Mouse (Mus musculus) kidney, adult 2 months (tissue): ENCODE data around the gene Trim11. TPM values are rescaled to one million over a fixed set of nuclear protein-coding genes. Genes with fewer than 3 reads are reported as not detected.

Experiments
- DNase-seq: peaks from one replicate; pipeline ENCODE4 v3.0.0; 2021
- H3K27ac ChIP-seq: fragments of 200-500 bp; 2 replicates; pipeline ENCODE4 v1.5.1; 2012; ENCODE audit warnings: low read depth, low read length, control low read depth, inconsistent platforms; ENCODE audit not compliant: insufficient read depth
- H3K27me3 ChIP-seq: fragments of 200-500 bp; replicated peaks from 2 replicates; pipeline ENCODE4 v1.6.1; 2012; ENCODE audit warnings: mild to moderate bottlenecking, moderate library complexity, low read length, inconsistent platforms; ENCODE audit not compliant: control insufficient read depth, insufficient read depth
- H3K36me3 ChIP-seq: fragments of 200-500 bp; 2 replicates; pipeline ENCODE4 v1.6.1; 2012; ENCODE audit warnings: mild to moderate bottlenecking, moderate library complexity, low read length, inconsistent platforms; ENCODE audit not compliant: control insufficient read depth, insufficient read depth
- H3K4me1 ChIP-seq: fragments of 200-500 bp; 2 replicates; pipeline ENCODE4 v1.6.1; 2011; ENCODE audit warnings: low read length; ENCODE audit not compliant: control insufficient read depth, insufficient read depth
- H3K4me3 ChIP-seq: fragments of 200-500 bp; 2 replicates; pipeline ENCODE4 v1.5.1; 2011; ENCODE audit warnings: mild to moderate bottlenecking, low read depth, low read length, control low read depth; ENCODE audit not compliant: insufficient read depth
- CTCF ChIP-seq: fragments of 200-500 bp; conservative IDR thresholded peaks from 2 replicates; pipeline ENCODE4 v1.5.1; 2011; ENCODE audit warnings: low read depth, mild to moderate bottlenecking, control low read depth, low read length, moderate library complexity, mixed read lengths; ENCODE audit not compliant: insufficient read depth, insufficient read length
- POLR2A ChIP-seq: fragments of 200-500 bp; IDR thresholded peaks from one replicate; pipeline ENCODE4 v1.6.1; 2011; ENCODE audit warnings: low read depth, low read length, control low read depth
- WGBS: fragments of 180-500 bp; shearing (Covaris S2); methylation state at CpG from one replicate; pipeline ENCODE4 v1.1.7; 2018; 5-methylcytosine and 5-hydroxymethylcytosine counted together
- polyA plus RNA-seq: library from polyadenylated mRNA; depleted of rRNA; stranded (reverse); fragments of >200 nt; gene quantifications from 2 replicates; pipeline ENCODE4 v1.2.3, GENCODE M21; 2012

The Trim11 gene
- polyA plus RNA-seq, 1 experiment, result 19.4 TPM

- no peaks in the 10 kb centered on the region for H3K36me3 ChIP-seq
- H3K27ac ChIP-seq, result no peak overlapping the region
- no peaks in the 10 kb centered on the region for H3K27me3 ChIP-seq
- no peak for DNase-seq
- WGBS, result 81% methylated on average over 9 of the region's 9 CpGs
- no peak overlapping the region for H3K4me3 ChIP-seq
- TF ChIP-seq CTCF (no peak), POLR2A (no peak)
- no peaks in the 10 kb centered on the region; the same call in 1 of the 2 replicates for H3K4me1 ChIP-seq
These were observed 17.3 kb downstream of the Trim11 start for GRCm38 (mm10) chr11:58995061-58995806.

- DNase-seq, result no peak
- Histone ChIP-seq H3K27me3 (no peaks in the 10 kb centered on the region), H3K36me3 (no peaks in the 10 kb centered on the region), H3K4me3 (no peak overlapping the region), H3K27ac (no peak overlapping the region), H3K4me1 (no peaks in the 10 kb centered on the region; the same call in 1 of the 2 replicates)
- 46% methylated on average over 12 of the region's 12 CpGs for WGBS
- no peak for TF ChIP-seq POLR2A
- TF ChIP-seq CTCF, result no peak
These were observed 18.0 kb downstream of the Trim11 start for GRCm38 (mm10) chr11:58995807-58996370.

- Histone ChIP-seq H3K36me3 (no peaks in the 10 kb centered on the region), H3K27ac (no peak overlapping the region), H3K4me3 (no peak overlapping the region), H3K4me1 (no peaks in the 10 kb centered on the region; the same call in 1 of the 2 replicates), H3K27me3 (no peaks in the 10 kb centered on the region)
- WGBS, result 82% methylated on average over 5 of the region's 5 CpGs
- TF ChIP-seq POLR2A (no peak), CTCF (no peak)
- no peak for DNase-seq
These were observed 19.6 kb downstream of the Trim11 start for GRCm38 (mm10) chr11:58997541-58997940.

- DNase-seq, result no peak
- Histone ChIP-seq H3K36me3 (no peaks in the 10 kb centered on the region), H3K4me1 (no peaks in the 10 kb centered on the region; the same call in 1 of the 2 replicates), H3K27me3 (no peaks in the 10 kb centered on the region), H3K27ac (no peak overlapping the region), H3K4me3 (no peak overlapping the region)
- TF ChIP-seq CTCF, result no peak
- no peak for TF ChIP-seq POLR2A
- 49% methylated on average over 11 of the region's 11 CpGs for WGBS
These were observed 21.3 kb downstream of the Trim11 start for GRCm38 (mm10) chr11:58999158-58999557.

- DNase-seq, result no peak
- Histone ChIP-seq H3K36me3 (no peaks in the 10 kb centered on the region), H3K27me3 (no peaks in the 10 kb centered on the region), H3K4me1 (no peaks in the 10 kb centered on the region), H3K27ac (no peak overlapping the region), H3K4me3 (no peak overlapping the region)
- TF ChIP-seq POLR2A (no peak), CTCF (no peak)
- 81% methylated on average over 6 of the region's 6 CpGs for WGBS
These were observed 21.9 kb downstream of the Trim11 start for GRCm38 (mm10) chr11:58999830-59000229.

GRCm38 (mm10) chr11:59000635-59001034 is 22.7 kb downstream of the Trim11 start:
- Histone ChIP-seq H3K27ac (no peak overlapping the region), H3K4me1 (no peaks in the 10 kb centered on the region), H3K4me3 (no peak overlapping the region), H3K36me3 (no peaks in the 10 kb centered on the region), H3K27me3 (no peaks in the 10 kb centered on the region)
- WGBS, result 93% methylated on average over 21 of the region's 21 CpGs
- no peak for DNase-seq
- TF ChIP-seq POLR2A (no peak), CTCF (no peak)

GRCm38 (mm10) chr11:59002327-59003079 is 24.6 kb downstream of the Trim11 start:
- no peak for DNase-seq
- Histone ChIP-seq H3K4me3 (no peak overlapping the region), H3K4me1 (no peaks in the 10 kb centered on the region), H3K27ac (no peak overlapping the region), H3K36me3 (no peaks in the 10 kb centered on the region), H3K27me3 (no peaks in the 10 kb centered on the region)
- 91% methylated on average over 7 of the region's 7 CpGs for WGBS
- no peak for TF ChIP-seq POLR2A
- no peak for TF ChIP-seq CTCF
